Mouse (Mus musculus) brain, embryonic 14.5 days (tissue): ENCODE results near the gene Gmfb.

ENCODE experiments used
- CTCF ChIP-seq: fragments of 200-500 bp; IDR thresholded peaks from 2 replicates; pipeline ENCODE4 v1.5.1; 2012; ENCODE audit warnings: inconsistent platforms, mild to moderate bottlenecking, moderate library complexity, borderline replicate concordance; ENCODE audit not compliant: insufficient read depth, insufficient read length; ENCODE audit errors: extremely low read depth
- POLR2A ChIP-seq: fragments of 200-500 bp; IDR thresholded peaks from 2 replicates; pipeline ENCODE4 v1.6.1; 2012; ENCODE audit warnings: mild to moderate bottlenecking, inconsistent platforms, borderline replicate concordance; ENCODE audit not compliant: poor library complexity, insufficient read depth, insufficient read length, severe bottlenecking; ENCODE audit errors: extremely low read depth

DNA sequence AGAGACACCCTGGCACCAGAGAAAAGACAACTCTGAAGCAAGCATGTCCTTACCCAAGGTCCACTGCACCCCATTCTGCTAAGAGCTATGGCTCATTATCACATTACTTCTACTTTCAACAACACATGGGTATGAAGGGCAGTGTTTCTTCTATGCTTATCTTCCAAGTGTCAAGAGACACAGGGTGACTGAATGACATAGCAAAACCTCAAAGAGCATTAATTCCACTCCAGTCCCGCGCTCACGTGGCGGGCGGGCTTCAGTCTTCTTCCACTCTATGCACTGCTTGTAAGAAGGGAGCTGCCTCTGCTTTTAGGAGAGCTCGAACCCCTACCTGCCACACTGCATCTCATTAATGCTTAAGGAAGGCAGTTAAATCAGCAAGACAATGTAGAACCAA, 6.4 kb downstream of the Gmfb start:
- TF ChIP-seq POLR2A (no peak), CTCF (no peak)
